Mouse (Mus musculus): ENCODE measurements around the gene Sez6l.

GRCm38 (mm10) chr5:112586071-112586470 lies 9.1 kb upstream of the Sez6l start:
- TF ChIP-seq CTCF (IDR thresholded peaks at IDR 0.05) (no peak), EP300 (IDR thresholded peaks at IDR 0.05; ENCODE audit: insufficient read depth, low read depth, low read length) (no peak)
